Mouse (Mus musculus): Measurements from ENCODE around the gene Kif5c.

Gene Kif5c

GRCm38 (mm10) chr2:49621234-49621633, 2.1 kb downstream of the Kif5c start:
- DNase-seq (ENCODE audit: low read depth, low spot score) = no peak

GRCm38 (mm10) chr2:49625581-49625980, 6.5 kb downstream of the Kif5c start:
- no peak for DNase-seq (ENCODE audit: low read depth, low spot score)

- DNase-seq (ENCODE audit: low read depth, low spot score) = no peak
Observed at GRCm38 (mm10) chr2:49627611-49628010, 8.5 kb downstream of the Kif5c start.

GRCm38 (mm10) chr2:49628094-49628705, 9.1 kb downstream of the Kif5c start:
- DNase-seq (ENCODE audit: low read depth, low spot score) = no peak

GRCm38 (mm10) chr2:49629181-49629580, 10.1 kb downstream of the Kif5c start:
- no peak for DNase-seq (ENCODE audit: low read depth, low spot score)

- DNase-seq (ENCODE audit: low read depth, low spot score) = no peak
Observed at GRCm38 (mm10) chr2:49630636-49631035, 11.5 kb downstream of the Kif5c start.

GRCm38 (mm10) chr2:49633231-49633630, 14.1 kb downstream of the Kif5c start:
- DNase-seq (ENCODE audit: low read depth, low spot score) = no peak

- DNase-seq (ENCODE audit: low read depth, low spot score) = no peak
Observed at GRCm38 (mm10) chr2:49642761-49643160, 23.7 kb downstream of the Kif5c start.

GRCm38 (mm10) chr2:49643756-49644155, 24.7 kb downstream of the Kif5c start:
- DNase-seq (ENCODE audit: low read depth, low spot score) = no peak

- no peak for DNase-seq (ENCODE audit: low read depth, low spot score)
Observed at GRCm38 (mm10) chr2:49647591-49647990, 28.5 kb downstream of the Kif5c start.

- no peak for DNase-seq (ENCODE audit: low read depth, low spot score)
Observed at GRCm38 (mm10) chr2:49648344-49648743, 29.2 kb downstream of the Kif5c start.

GRCm38 (mm10) chr2:49648806-49649205, 29.7 kb downstream of the Kif5c start:
- no peak for DNase-seq (ENCODE audit: low read depth, low spot score)

GRCm38 (mm10) chr2:49649211-49649610, 30.1 kb downstream of the Kif5c start:
- DNase-seq (ENCODE audit: low read depth, low spot score) = no peak

GRCm38 (mm10) chr2:49651737-49652136, 32.6 kb downstream of the Kif5c start:
- DNase-seq (ENCODE audit: low read depth, low spot score) = no peak

- no peak for DNase-seq (ENCODE audit: low read depth, low spot score)
Observed at GRCm38 (mm10) chr2:49654606-49655005, 35.5 kb downstream of the Kif5c start.

- no peak for DNase-seq (ENCODE audit: low read depth, low spot score)
Observed at GRCm38 (mm10) chr2:49655195-49655873, 36.2 kb downstream of the Kif5c start.

GRCm38 (mm10) chr2:49655874-49656195, 36.7 kb downstream of the Kif5c start:
- DNase-seq (ENCODE audit: low read depth, low spot score) = no peak

GRCm38 (mm10) chr2:49656988-49657387, 37.9 kb downstream of the Kif5c start:
- DNase-seq (ENCODE audit: low read depth, low spot score) = no peak

- DNase-seq (ENCODE audit: low read depth, low spot score) = no peak
Observed at GRCm38 (mm10) chr2:49657666-49658065, 38.6 kb downstream of the Kif5c start.

- DNase-seq (ENCODE audit: low read depth, low spot score) = no peak
Observed at GRCm38 (mm10) chr2:49658988-49659387, 39.9 kb downstream of the Kif5c start.

GRCm38 (mm10) chr2:49659964-49660363, 40.9 kb downstream of the Kif5c start:
- no peak for DNase-seq (ENCODE audit: low read depth, low spot score)

- DNase-seq (ENCODE audit: low read depth, low spot score) = no peak
Observed at GRCm38 (mm10) chr2:49660375-49660923, 41.4 kb downstream of the Kif5c start.

- no peak for DNase-seq (ENCODE audit: low read depth, low spot score)
Observed at GRCm38 (mm10) chr2:49661348-49661747, 42.2 kb downstream of the Kif5c start.

All from WW6 (cell line).